Mouse (Mus musculus) adrenal gland, postnatal 25 days (tissue): ENCODE measurements around the gene Unc45b. TPM values are rescaled to one million over a fixed set of nuclear protein-coding genes. Genes with fewer than 3 reads are reported as not detected.

Source experiments
- microRNA-seq, 2 experiments: library from miRNA; unstranded; fragments of <30 nt; microRNA quantifications; one replicate each; pipeline ENCODE4 v1.2.0; 2021
- total RNA-seq: library from RNA; stranded (reverse); gene quantifications from 2 replicates; pipeline ENCODE4 v1.2.3, GENCODE M21; 2021

The Unc45b gene
- total RNA-seq, 1 experiment from 2014 or later, result 9.8 TPM

Small RNA genes within 50 kb of the gene (microRNA-seq; reads per million reads assigned to microRNA genes)
- 0 reads per million in 2 experiments for gene Mir7679

Other genes starting within 250 kb of the Unc45b start
- 1.4 TPM in 1 of 2 replicates, not detected in the other for gene Cct6b, start 146.2 kb upstream of the Unc45b start, total RNA-seq
- gene Zfp830, start 146.2 kb upstream of the Unc45b start, total RNA-seq, result 21.2 and 21.3 TPM in 2 replicates
- gene Lig3, start 129.4 kb upstream of the Unc45b start, total RNA-seq, result 24.5 and 29.2 TPM in 2 replicates
- gene Rffl, start 39.3 kb upstream of the Unc45b start, total RNA-seq, result 5.9 and 9.4 TPM in 2 replicates
- gene Rad51d, start 19.9 kb upstream of the Unc45b start, total RNA-seq, result 15.1 and 19.1 TPM in 2 replicates
- gene Fndc8, start 18.4 kb upstream of the Unc45b start, total RNA-seq, result 0.18 TPM in 1 of 2 replicates, not detected in the other
- gene Nle1, start 2.1 kb upstream of the Unc45b start, total RNA-seq, result 23.5 and 31.4 TPM in 2 replicates
- gene Slfn5, start 40.8 kb downstream of the Unc45b start, total RNA-seq, result 24.7 and 32.5 TPM in 2 replicates
- gene Slfn9, start 81.3 kb downstream of the Unc45b start, total RNA-seq, result 16.6 and 19.7 TPM in 2 replicates
- 2.4 and 2.8 TPM in 2 replicates for gene Slfn8, start 110.3 kb downstream of the Unc45b start, total RNA-seq
- gene Slfn2, start 154.6 kb downstream of the Unc45b start, total RNA-seq, result 2.4 and 4.6 TPM in 2 replicates
- gene Slfn1, start 206.3 kb downstream of the Unc45b start, total RNA-seq, result not detected in 2 replicates